Mouse (Mus musculus) erythroblast, embryonic 14.5 days (primary cell): ENCODE data around the gene Tmem158. TPM values are rescaled to one million over a fixed set of nuclear protein-coding genes. Genes with fewer than 3 reads are reported as not detected.
A peak's percentile ranks its signal among the peaks of the same experiment; 100 is the strongest.

Experiments used
- H3K27me3 ChIP-seq: 2 replicates; pipeline ENCODE4 v1.6.1; 2012; ENCODE audit warnings: inconsistent platforms; ENCODE audit not compliant: control insufficient read depth
- H3K36me3 ChIP-seq: 2 replicates; pipeline ENCODE4 v1.6.1; 2012; ENCODE audit warnings: mild to moderate bottlenecking, inconsistent platforms; ENCODE audit not compliant: control insufficient read depth
- H3K4me1 ChIP-seq: 2 replicates; pipeline ENCODE4 v1.6.1; 2012; ENCODE audit warnings: inconsistent platforms; ENCODE audit not compliant: control insufficient read depth
- H3K4me3 ChIP-seq: replicated peaks from 2 replicates; pipeline ENCODE3; 2012; ENCODE audit warnings: moderate library complexity, mild to moderate bottlenecking, inconsistent platforms
- H3K9me3 ChIP-seq: 2 replicates; pipeline ENCODE4 v1.6.1; 2012; ENCODE audit warnings: low read length, inconsistent platforms, mixed read lengths; ENCODE audit not compliant: control insufficient read depth
- GATA1 ChIP-seq: IDR thresholded peaks from 2 replicates; pipeline ENCODE4 v1.6.1; 2012; ENCODE audit warnings: low read length, inconsistent platforms, mixed read lengths
- TAL1 ChIP-seq: IDR thresholded peaks from 3 replicates; pipeline ENCODE4 v1.6.1; 2012; ENCODE audit warnings: low read length, inconsistent platforms, mixed read lengths
- polyA plus RNA-seq: library from polyadenylated mRNA; stranded (reverse); fragments of >175 nt; gene quantifications from 2 replicates; pipeline ENCODE4 v1.2.3, GENCODE M21; 2012

Tmem158 gene
- polyA plus RNA-seq, 1 experiment = 0.34 TPM

DNA sequence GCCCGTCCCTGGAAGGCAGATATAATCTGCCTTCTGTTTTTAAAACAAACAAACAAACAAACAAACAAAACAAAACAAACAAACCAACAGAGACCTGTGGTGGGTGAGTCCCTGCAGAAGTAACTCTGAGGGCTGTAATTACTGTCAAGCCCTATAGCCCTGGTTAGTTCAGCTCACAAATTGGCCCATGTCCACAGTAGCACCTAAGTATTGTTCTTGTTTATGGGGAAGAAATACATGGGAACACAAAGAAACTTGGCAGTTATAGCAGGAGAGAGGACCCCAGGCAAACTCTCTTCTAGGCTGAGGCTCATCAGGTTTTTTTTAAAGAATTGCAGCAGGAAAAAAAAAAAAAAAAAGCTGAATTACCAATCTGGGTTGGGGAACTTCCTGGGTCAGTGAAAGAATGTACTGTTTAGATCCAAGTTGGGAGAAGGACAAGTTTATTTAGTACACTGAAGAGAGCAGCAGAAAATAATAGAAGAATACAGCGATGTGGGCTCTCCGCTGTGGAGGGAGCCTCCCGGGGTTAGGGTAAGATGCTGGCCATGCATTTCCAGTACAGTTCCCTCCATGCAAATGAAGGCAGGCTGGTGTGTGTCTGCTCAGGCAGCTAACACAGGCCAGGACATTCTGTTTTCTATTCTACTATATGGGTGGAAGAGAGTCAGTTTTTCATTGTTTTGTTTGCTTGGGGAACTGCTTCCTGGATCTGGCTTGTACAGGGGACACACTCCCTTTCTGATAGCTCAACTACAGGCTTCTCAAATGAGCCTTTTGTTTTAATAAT, 22.1 kb downstream of the Tmem158 start:
- TF ChIP-seq GATA1 (no peak), TAL1 (no peak)
- H3K36me3 ChIP-seq = no peaks in the 10 kb centered on the region
- no peaks in the 10 kb centered on the region for H3K4me1 ChIP-seq
- H3K4me3 ChIP-seq = no peak overlapping the region
- no peaks in the 10 kb centered on the region for H3K9me3 ChIP-seq
- H3K27me3 ChIP-seq = peaks cover 25% of the 10 kb centered on the region

DNA sequence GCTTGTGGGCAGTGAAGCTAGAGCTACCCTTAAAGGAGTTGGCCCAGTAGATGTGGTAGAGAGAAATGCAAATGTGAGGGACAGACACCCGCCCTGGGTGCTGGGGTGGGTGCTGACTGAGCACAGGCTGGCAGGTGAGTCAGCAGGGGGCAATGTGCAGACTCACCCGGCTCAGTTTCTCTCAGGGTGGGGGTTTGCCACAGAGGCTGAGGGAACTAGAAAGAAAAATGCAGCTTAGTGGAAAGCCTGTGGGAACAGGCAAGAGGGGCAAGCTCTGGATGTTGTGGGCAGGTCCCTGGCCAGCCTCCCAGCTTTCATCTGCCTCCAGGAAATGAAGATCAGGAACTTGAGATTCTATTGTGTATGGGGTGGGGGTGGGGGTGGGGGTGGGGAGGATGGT, 22.8 kb downstream of the Tmem158 start:
- TF ChIP-seq GATA1 = no peak
- no peak for TF ChIP-seq TAL1
- Histone ChIP-seq H3K36me3 (no peaks in the 10 kb centered on the region), H3K27me3 (peaks cover 25% of the 10 kb centered on the region), H3K9me3 (no peaks in the 10 kb centered on the region), H3K4me3 (no peak overlapping the region), H3K4me1 (no peaks in the 10 kb centered on the region)

DNA sequence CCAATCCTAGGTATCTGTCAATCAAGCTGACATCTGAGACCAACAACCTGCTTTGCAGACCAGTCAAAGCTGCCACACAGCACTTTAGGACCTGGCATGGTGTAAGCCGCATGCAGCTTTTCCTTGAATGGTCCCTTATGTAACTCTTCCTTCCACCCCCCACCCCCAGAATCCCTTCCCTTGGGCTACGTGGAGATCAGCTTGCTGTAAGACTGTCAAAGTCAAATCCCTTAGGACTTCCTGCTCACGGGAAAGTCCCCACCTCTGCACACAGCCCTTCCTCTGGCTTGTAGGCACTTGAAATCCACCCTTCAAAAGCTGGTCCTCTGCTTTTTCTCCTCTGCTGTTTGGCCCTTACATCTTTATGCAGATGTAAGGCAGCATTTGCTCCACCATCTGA, 24.9 kb downstream of the Tmem158 start:
- no peak for TF ChIP-seq TAL1
- TF ChIP-seq GATA1 = no peak
- Histone ChIP-seq H3K27me3 (peaks cover 25% of the 10 kb centered on the region), H3K4me1 (no peaks in the 10 kb centered on the region), H3K4me3 (no peak overlapping the region), H3K36me3 (no peaks in the 10 kb centered on the region), H3K9me3 (no peaks in the 10 kb centered on the region)

DNA sequence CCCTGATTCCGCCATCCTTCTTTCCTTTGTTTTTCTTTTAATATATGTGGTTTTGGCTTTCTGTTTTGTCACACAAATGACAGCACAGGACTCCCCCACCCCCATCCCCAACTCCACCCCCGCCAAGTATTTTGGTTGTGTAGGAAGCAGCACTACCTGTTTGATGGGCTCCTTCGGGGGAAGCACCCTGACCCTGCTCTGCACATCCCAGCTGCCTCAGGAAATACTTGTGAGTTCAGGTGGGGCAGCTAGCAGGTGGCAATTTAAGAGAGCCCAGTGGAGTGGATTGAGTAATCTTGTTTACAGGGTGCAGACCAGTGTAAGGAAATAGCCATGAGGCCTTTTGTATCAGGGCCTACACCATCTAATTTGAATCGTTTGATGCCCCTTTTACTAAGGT, 30.7 kb downstream of the Tmem158 start:
- H3K36me3 ChIP-seq = no peaks in the 10 kb centered on the region
- no peak overlapping the region for H3K4me3 ChIP-seq
- TF ChIP-seq GATA1 (no peak), TAL1 (no peak)
- H3K4me1 ChIP-seq = peaks cover 43% of the 10 kb centered on the region
- H3K9me3 ChIP-seq = no peaks in the 10 kb centered on the region
- H3K27me3 ChIP-seq = peaks cover 3% of the 10 kb centered on the region

DNA sequence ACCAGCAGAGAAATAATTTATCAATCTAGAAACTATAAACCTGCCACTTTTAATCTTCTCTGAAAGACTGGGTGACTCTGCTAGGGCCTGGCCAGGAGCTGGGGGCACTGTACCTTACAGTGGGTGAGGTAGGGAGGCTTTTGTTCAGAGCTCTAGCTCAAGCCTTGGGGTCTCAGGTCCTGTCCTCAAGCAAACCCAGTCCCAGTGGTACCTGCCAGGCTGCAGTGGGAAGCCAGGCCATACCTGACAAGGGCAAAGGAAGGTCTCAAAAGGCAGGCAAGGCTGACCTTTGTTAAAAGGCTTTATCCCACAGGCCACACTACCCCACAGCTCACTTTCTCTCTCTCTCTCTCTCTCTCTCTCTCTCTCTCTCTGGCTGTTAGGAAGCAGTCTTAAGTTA, 31.9 kb downstream of the Tmem158 start:
- no peaks in the 10 kb centered on the region for H3K9me3 ChIP-seq
- H3K4me3 ChIP-seq = no peak overlapping the region
- no peak for TF ChIP-seq TAL1
- no peak for TF ChIP-seq GATA1
- peaks cover 52% of the 10 kb centered on the region for H3K4me1 ChIP-seq
- H3K27me3 ChIP-seq = no peaks in the 10 kb centered on the region
- no peaks in the 10 kb centered on the region for H3K36me3 ChIP-seq

DNA sequence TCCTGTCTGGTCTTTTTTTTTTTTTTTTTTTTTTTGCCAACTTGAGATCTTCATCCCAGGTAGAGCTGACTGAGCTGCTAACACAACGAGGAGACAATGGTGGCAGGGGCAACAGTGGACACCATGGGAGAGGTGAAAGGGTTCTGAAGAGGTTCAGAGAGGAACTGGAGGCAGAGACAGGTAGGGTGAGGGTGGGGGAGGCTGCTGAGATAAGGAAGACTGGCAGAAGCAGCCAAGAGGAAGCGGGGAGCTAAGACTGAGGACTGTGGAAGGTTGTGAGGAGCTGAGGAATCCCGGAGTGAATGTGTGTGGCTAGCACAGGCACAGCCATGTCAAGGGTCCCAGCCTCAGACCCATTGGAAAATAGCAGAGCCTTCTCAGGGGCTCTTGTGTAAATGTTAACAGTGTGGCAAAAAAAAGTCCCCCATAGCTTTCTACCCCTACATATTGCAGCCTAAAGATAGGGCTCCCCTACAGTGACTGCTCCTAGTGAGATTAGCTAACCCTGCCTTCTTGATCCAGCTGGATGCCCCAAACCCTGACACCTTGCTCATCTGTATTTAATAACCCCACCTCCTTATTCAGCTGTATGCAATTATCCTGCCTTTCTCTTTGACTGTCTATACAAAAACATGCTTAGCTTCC, 33.3 kb downstream of the Tmem158 start:
- Histone ChIP-seq H3K36me3 (no peaks in the 10 kb centered on the region), H3K4me3 (peak overlapping the region; percentile 21), H3K9me3 (no peaks in the 10 kb centered on the region), H3K27me3 (no peaks in the 10 kb centered on the region), H3K4me1 (peaks cover 53% of the 10 kb centered on the region)
- peak; percentile 59; the same call in 2 of the 3 replicates for TF ChIP-seq TAL1
- TF ChIP-seq GATA1 = peak; percentile 18; the same call in 1 of the 2 replicates

DNA sequence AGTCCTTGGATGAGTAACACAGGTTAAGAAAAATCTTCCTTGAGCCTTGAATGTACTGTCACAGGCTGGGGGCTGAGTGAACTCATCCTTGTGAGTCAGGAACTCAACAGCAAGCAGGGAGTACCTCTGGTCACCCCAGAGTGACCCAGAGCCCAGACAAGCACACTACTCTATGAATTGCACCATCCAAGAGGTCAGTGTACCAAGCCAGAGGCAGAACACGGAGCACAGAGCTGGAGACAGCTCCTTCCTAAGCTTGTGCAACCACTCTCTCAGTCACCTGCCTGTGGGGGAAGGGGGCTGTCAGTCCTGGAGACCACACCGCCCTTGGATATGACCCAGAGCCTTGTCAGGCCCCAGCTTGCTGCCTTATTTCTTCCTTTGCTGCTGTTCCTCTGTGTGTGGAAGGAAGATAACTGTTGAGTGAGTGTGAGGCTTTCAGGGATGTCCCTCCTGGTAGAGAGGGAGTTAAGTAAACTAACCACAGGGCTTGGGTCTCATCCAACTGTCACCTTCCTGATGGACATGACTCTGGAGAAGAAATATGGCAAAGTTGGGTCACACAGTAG, 35.6 kb downstream of the Tmem158 start:
- H3K4me1 ChIP-seq = peaks cover 53% of the 10 kb centered on the region
- TF ChIP-seq GATA1 (no peak), TAL1 (no peak)
- no peaks in the 10 kb centered on the region for H3K9me3 ChIP-seq
- no peaks in the 10 kb centered on the region for H3K27me3 ChIP-seq
- H3K4me3 ChIP-seq = no peak overlapping the region
- H3K36me3 ChIP-seq = no peaks in the 10 kb centered on the region

DNA sequence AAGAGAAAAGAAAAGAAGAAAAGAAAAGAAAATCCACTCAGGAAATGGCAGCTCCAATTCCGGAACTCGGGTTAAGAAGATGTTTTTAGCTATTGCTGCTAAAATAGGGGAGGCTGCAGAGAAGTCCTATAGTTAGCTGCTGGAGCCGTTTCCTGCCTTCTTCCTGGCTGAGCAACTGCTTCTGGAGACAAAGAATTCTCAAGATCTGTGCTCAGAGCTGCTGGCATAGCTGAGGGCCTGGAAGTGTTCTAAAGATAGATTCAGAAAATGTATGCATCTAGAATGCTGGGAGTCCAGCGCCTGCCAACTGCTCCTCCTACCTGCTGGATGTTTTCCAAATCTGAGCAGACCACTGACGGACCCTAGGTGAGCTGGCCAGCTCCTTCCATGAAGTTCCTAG, 40.7 kb downstream of the Tmem158 start:
- TF ChIP-seq TAL1 (no peak), GATA1 (no peak)
- Histone ChIP-seq H3K4me1 (peaks cover 15% of the 10 kb centered on the region), H3K36me3 (no peaks in the 10 kb centered on the region), H3K4me3 (no peak overlapping the region), H3K9me3 (no peaks in the 10 kb centered on the region), H3K27me3 (peaks cover 15% of the 10 kb centered on the region)
